Mouse (Mus musculus) thymus, adult 2 months (tissue): ENCODE measurements around the gene Ears2. TPM values are rescaled to one million over a fixed set of nuclear protein-coding genes. Genes with fewer than 3 reads are reported as not detected.

Source experiments
- DNase-seq: peaks from one replicate; pipeline ENCODE4 v3.0.0; 2021
- H3K27ac ChIP-seq: fragments of 200-500 bp; 2 replicates; pipeline ENCODE4 v1.5.1; 2012; ENCODE audit warnings: low read length, control low read depth; ENCODE audit not compliant: control insufficient read depth, insufficient read depth
- H3K27me3 ChIP-seq: fragments of 200-500 bp; 2 replicates; pipeline ENCODE4 v1.6.1; 2012; ENCODE audit warnings: mild to moderate bottlenecking, low read length, moderate library complexity, mixed read lengths; ENCODE audit not compliant: control insufficient read depth, insufficient read depth
- H3K36me3 ChIP-seq: fragments of 200-500 bp; 2 replicates; pipeline ENCODE4 v1.6.1; 2012; ENCODE audit warnings: mild to moderate bottlenecking, low read length, moderate library complexity; ENCODE audit not compliant: control insufficient read depth, insufficient read depth
- H3K4me1 ChIP-seq: fragments of 200-500 bp; replicated peaks from 2 replicates; pipeline ENCODE4 v1.6.1; 2012; ENCODE audit warnings: low read length; ENCODE audit not compliant: control insufficient read depth, insufficient read depth
- H3K4me3 ChIP-seq: fragments of 200-500 bp; 2 replicates; pipeline ENCODE4 v1.5.1; 2012; ENCODE audit warnings: mild to moderate bottlenecking, low read length, control low read depth, moderate library complexity; ENCODE audit not compliant: control insufficient read depth, insufficient read depth
- CTCF ChIP-seq: fragments of 200-500 bp; IDR thresholded peaks from 2 replicates; pipeline ENCODE4 v1.5.1; 2012; ENCODE audit warnings: mild to moderate bottlenecking, control low read depth, low read length, moderate library complexity, borderline replicate concordance; ENCODE audit not compliant: control insufficient read depth, poor library complexity, insufficient read depth; ENCODE audit errors: extremely low read depth
- POLR2A ChIP-seq: fragments of 200-500 bp; IDR thresholded peaks from 2 replicates; pipeline ENCODE4 v1.6.1; 2012; ENCODE audit warnings: mild to moderate bottlenecking, low read length, control low read depth, moderate library complexity; ENCODE audit not compliant: control insufficient read depth, poor library complexity, insufficient read depth; ENCODE audit errors: extremely low read depth
- WGBS: fragments of 180-500 bp; shearing (Covaris S2); methylation state at CpG from one replicate; pipeline ENCODE4 v1.1.7; 2018; 5-methylcytosine and 5-hydroxymethylcytosine counted together
- polyA plus RNA-seq: library from polyadenylated mRNA; depleted of rRNA; stranded (reverse); fragments of >200 nt; gene quantifications from 2 replicates; pipeline ENCODE4 v1.2.3, GENCODE M21; 2012

The Ears2 gene
- polyA plus RNA-seq, 1 experiment = 9.6 TPM

- no peak for DNase-seq
- Histone ChIP-seq H3K4me3 (no peak overlapping the region), H3K4me1 (no peaks in the 10 kb centered on the region), H3K27me3 (no peaks in the 10 kb centered on the region), H3K27ac (no peak overlapping the region), H3K36me3 (peaks cover 57% of the 10 kb centered on the region)
- WGBS = 95% methylated on average over 2 of the region's 2 CpGs
- TF ChIP-seq CTCF = no peak
- TF ChIP-seq POLR2A = no peak
These were observed 27.7 kb upstream of the Ears2 start for GRCm38 (mm10) chr7:122094564-122095330.

GRCm38 (mm10) chr7:122087195-122087982 is 20.3 kb upstream of the Ears2 start:
- Histone ChIP-seq H3K36me3 (peaks cover 61% of the 10 kb centered on the region), H3K4me1 (no peaks in the 10 kb centered on the region), H3K27ac (no peak overlapping the region), H3K4me3 (no peak overlapping the region), H3K27me3 (no peaks in the 10 kb centered on the region)
- DNase-seq = no peak
- no peak for TF ChIP-seq CTCF
- no peak for TF ChIP-seq POLR2A
- WGBS = 89% methylated on average over 11 of the region's 11 CpGs

- Histone ChIP-seq H3K4me1 (no peaks in the 10 kb centered on the region), H3K27ac (no peak overlapping the region), H3K4me3 (no peak overlapping the region), H3K27me3 (no peaks in the 10 kb centered on the region), H3K36me3 (peaks cover 63% of the 10 kb centered on the region)
- TF ChIP-seq POLR2A = no peak
- TF ChIP-seq CTCF = no peak
- WGBS = 92% methylated on average over 1 of the region's 1 CpGs
- no peak for DNase-seq
These were observed 14.0 kb upstream of the Ears2 start for GRCm38 (mm10) chr7:122081071-122081470.

- WGBS = 96% methylated on average over 8 of the region's 8 CpGs
- DNase-seq = no peak
- H3K27me3 ChIP-seq = no peaks in the 10 kb centered on the region
These were observed 12.9 kb upstream of the Ears2 start for GRCm38 (mm10) chr7:122079798-122080554.

GRCm38 (mm10) chr7:122074374-122074773 is 7.3 kb upstream of the Ears2 start:
- whole genome bisulfite sequencing = 96% methylated on average over 3 of the region's 3 CpGs
- Histone ChIP-seq H3K4me1 (no peaks in the 10 kb centered on the region), H3K36me3 (peaks cover 72% of the 10 kb centered on the region), H3K27me3 (no peaks in the 10 kb centered on the region), H3K4me3 (no peak overlapping the region), H3K27ac (no peak overlapping the region)
- TF ChIP-seq POLR2A = no peak
- TF ChIP-seq CTCF = no peak
- DNase-seq = no peak

More at GRCm38 (mm10) chr7:122079798-122080554, 12.9 kb upstream of the Ears2 start:
- peaks cover 70% of the 10 kb centered on the region for H3K36me3 ChIP-seq
- H3K27ac ChIP-seq = no peak overlapping the region
- no peak for TF ChIP-seq POLR2A
- H3K4me1 ChIP-seq = no peaks in the 10 kb centered on the region
- H3K4me3 ChIP-seq = no peak overlapping the region

GRCm38 (mm10) chr7:122067517-122068381 is 686 bp upstream of the Ears2 start:
- Histone ChIP-seq H3K27ac (no peak overlapping the region), H3K4me1 (peaks cover 3% of the 10 kb centered on the region), H3K36me3 (peaks cover 14% of the 10 kb centered on the region), H3K4me3 (peak overlapping the region; percentile 66), H3K27me3 (no peaks in the 10 kb centered on the region)
- TF ChIP-seq CTCF (no peak), POLR2A (no peak)
- DNase-seq = no peak
- 1% methylated on average over 58 of the region's 58 CpGs for WGBS
